Mouse (Mus musculus): ENCODE measurements at regions not wholly inside any gene's neighbourhood (a gene's known extent, or its start where the extent isn't known, plus 50 kb on each side); places are given as distances from the start of the nearest gene placed in this dataset.

GRCm38 (mm10) chr4:84202231-84202630 is 472.8 kb downstream of the Bnc2 start:
- DNase-seq (ENCODE audit: low read depth, low spot score): no peak
- WGBS: 46% methylated on average over 2 of the region's 2 CpGs

- DNase-seq (ENCODE audit: low read depth, low spot score): no peak
- 55% methylated on average over 1 of the region's 1 CpGs for WGBS
These were observed 471.4 kb downstream of the Bnc2 start for GRCm38 (mm10) chr4:84203680-84204079.

DNA sequence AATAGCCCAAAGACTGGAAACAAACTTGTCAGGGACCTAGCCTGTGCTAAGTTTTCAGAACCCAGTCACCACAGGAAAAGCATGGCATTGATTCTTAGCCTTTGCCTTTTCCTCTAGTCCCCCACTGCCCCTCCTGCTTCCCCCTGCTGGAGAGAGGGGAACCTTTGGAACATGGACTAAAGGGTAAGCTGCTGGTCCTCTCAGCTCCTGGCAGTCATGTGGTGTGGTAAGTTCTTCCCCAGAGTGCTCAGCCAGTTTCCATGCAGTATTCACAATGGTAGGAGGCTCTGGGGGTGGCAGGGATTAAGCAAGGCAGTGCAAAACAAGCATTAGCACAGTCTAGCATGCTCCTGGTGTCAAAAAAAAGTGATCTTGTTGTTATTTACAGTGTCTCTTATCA is 470.3 kb downstream of the Bnc2 start:
- no peak for DNase-seq (ENCODE audit: low read depth, low spot score)

DNA sequence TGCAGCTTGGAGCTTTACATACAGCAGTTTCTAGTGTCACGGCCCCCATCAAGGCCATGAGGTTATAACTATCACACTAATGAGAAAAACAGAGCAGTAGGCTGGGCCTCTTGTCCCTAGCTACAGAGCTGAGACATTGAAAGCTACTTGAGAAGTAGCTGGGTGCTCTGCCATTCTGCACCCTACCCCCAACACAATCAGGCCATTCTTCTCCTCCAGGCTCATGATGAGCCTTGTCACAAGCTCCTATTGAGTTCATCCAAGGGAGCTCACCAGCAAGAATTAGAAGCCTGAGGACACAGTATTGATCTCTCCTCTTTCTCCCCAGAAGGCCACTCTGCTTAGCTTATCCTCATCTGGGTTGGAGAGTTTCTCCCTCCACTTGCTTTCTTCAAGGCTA is 466.9 kb downstream of the Bnc2 start:
- 88% methylated on average over 1 of the region's 1 CpGs for WGBS

DNA sequence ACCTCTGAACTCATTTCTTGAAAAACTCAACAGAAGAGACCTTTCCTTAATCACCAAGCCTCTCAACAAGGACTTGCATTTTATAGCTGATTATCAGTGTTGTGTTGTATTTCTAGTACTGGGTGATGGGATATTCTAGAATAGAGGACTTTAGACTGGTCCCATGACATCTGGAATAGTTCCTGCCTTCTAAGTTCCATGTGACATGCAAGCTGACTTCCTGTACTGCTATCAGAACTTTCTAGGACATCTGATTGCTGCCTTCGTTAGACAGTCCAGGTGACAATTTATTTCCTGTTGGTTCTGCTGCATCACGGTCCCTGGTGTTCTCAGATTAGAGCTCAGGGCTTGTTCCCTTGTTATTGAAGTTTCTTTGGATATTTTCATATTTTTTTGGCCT is 465.5 kb downstream of the Bnc2 start:
- 63% methylated on average over 2 of the region's 2 CpGs for WGBS

More for the DNA sequence above, 466.9 kb downstream of the Bnc2 start:
- DNase-seq (ENCODE audit: low read depth, low spot score): no peak

DNA sequence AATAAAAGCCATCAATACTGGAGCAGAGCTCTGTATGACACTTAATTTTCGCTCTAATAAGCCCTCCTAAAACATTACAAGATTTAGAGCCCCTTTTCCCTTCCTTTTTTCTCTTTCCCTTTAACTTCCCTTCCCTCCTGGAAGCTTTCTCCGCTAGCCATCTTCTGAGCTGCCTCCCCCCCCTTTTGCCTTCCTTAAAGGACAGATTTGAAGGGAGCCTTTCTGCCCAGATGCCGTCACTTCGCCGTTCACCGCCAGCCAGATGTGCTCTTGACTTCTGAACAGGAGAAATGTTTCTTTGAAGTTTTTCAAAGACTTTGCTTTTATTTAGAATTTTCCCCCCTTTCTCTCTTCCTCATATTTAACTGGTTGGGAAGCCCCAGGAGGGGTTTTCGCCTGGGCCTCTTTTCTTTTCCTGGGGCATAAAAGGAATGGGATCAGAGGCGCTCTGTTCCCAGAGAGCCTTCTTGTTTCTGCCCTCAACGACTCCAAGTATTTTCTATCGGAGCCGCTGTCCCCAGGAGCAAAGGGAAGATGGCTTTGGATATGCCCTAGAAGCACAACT is 463.7 kb downstream of the Bnc2 start:
- no peak for DNase-seq (ENCODE audit: low read depth, low spot score)
- WGBS: 89% methylated on average over 11 of the region's 11 CpGs

More for the DNA sequence above, 465.5 kb downstream of the Bnc2 start:
- no peak for DNase-seq (ENCODE audit: low read depth, low spot score)

DNA sequence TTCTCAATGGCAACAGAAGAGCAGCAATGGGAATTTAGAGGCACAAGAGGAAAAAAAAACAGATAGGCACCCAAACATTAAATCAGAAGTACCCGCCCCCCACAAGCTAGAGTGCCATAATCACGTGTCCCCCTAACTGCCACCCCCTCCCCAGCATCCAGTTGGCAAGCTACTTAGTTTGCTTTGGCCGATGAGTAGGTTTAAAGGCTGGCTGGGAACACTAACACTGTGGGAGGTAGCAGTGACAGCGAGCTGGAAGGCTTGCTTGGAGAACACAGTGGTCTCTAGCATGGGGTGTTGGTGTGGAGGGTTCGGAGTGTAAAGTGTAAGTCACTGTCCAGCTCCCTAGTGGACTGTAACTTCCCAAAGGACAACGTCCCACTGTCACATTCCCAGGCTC is 463.1 kb downstream of the Bnc2 start:
- DNase-seq (ENCODE audit: low read depth, low spot score): no peak
- 64% methylated on average over 6 of the region's 6 CpGs for WGBS

DNA sequence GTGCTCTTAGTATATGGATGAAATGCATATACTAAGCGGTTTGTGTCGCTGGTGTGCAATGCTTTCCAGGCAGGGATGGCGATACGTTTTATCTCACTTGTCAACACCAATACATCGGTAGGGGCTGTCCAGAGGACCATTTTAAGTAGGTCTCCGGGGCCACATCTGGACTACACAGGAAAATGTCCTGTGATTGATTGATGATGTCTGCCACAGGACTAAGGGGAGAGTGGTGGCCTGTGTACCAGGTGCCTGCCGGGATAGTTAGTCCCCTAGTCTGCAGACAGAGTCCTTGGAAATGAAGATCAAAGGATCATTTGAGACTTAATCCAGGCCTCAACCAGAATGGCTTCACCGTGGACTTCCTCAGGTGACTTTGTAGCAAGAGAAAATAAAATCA is 460.6 kb downstream of the Bnc2 start:
- no peak for DNase-seq (ENCODE audit: low read depth, low spot score)
- 87% methylated on average over 8 of the region's 8 CpGs for WGBS

- no peak for DNase-seq (ENCODE audit: low read depth, low spot score)
- WGBS: 86% methylated on average over 4 of the region's 4 CpGs
These were observed 456.1 kb downstream of the Bnc2 start for GRCm38 (mm10) chr4:84218961-84219360.

DNA sequence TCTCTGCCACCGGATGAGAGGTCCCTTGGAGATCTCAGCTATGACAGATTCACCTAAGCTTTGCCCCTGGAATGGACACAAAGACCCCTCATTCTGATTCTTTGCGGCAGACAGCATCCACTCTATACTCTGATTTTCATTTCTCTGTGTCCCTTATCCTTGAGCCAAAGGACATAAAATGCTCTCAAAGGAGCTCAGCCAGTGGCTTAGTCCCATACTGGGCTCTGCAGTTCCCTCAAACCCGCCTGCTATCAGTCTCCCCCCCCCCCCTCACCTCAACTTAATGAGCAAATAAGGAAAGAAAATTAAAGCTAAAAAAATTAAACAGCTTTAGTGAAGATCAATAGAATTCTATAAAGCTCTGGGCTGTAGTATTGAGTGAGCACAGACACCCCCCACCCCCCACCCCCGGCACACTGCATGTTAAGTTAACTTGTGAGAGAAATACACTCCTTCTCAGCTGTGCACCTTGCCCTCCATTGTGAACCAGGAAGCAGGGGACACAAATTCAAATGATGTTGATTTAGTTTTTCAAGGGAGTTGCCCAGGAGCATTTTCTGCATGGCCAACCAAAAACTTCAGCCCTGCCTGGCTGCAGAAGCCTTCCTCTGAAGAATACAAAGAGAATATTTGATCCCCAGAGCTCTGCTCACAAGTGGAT is 452.9 kb downstream of the Bnc2 start:
- DNase-seq (ENCODE audit: low read depth, low spot score): no peak
- 64% methylated on average over 4 of the region's 4 CpGs for WGBS

GRCm38 (mm10) chr4:84222805-84223335 is 452.2 kb downstream of the Bnc2 start:
- 86% methylated on average over 11 of the region's 11 CpGs for WGBS
- no peak for DNase-seq (ENCODE audit: low read depth, low spot score)

DNA sequence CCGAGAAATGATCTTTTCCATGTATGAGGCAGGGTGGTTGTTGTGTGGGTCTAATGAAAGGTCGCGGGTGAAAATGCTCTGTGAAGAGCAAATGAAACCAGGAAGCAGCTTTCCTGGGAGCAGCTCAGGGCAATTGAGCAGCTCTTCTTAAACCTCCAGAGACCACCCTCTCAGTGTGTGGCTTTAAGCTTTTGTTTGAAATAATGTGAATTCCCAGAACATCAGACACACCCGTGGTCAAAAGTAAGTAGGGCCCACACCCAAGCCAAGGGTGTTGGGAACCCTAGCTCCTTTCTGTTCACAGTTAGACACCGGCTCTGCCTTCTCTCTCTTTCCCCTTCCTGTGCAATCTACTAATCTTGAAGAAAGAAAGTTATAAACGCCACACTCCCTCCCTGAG is 450.5 kb downstream of the Bnc2 start:
- DNase-seq (ENCODE audit: low read depth, low spot score): no peak
- 81% methylated on average over 6 of the region's 6 CpGs for WGBS

Measured in large intestine, adult 2 months (tissue).